30 mouse cellular contexts compared by ENCODE assay signal in genomic region chr7:57460354-57460753, GRCm38 (mm10). TPM values are rescaled to one million over a fixed set of nuclear protein-coding genes. Genes with fewer than 3 reads are reported as not detected.
DNase-seq lines count a peak whose midpoint lies in the region; ATAC-seq and TF ChIP-seq lines count a peak whose summit lies in the region.
"Had no signal": no experiment of that assay in that cellular context is flagged by ENCODE, and none has a peak within 500 bp of the region (broad histone marks: within the 10 kb centered on the region; RNA-seq: fewer than 3 reads in every experiment).

No protein-coding gene starts in this region.

- peak; percentile 9 for DNase-seq in embryo, embryonic 10.5 days (ENCODE audit: low spot score)
- DNase-seq in embryo, embryonic 10 days (ENCODE audit: low spot score): no peak
- no peak for DNase-seq in layer of hippocampus, adult 2 months (ENCODE audit: low spot score in 2 of 2)
- DNase-seq in layer of hippocampus, adult 11-12 months (ENCODE audit: low spot score): no peak
- DNase-seq in retina, embryonic 14.5 days (ENCODE audit: low spot score): peak; percentile 14
- no peak for DNase-seq in retina, postnatal 1 day
- DNase-seq in stomach, postnatal 0 days (ENCODE audit: low spot score): no peak
- DNase-seq in kidney, adult 2 months: no peak
- DNase-seq: adrenal gland, postnatal 36 days; cerebellum, adult 11-12 months; cerebellum, postnatal 10 days; gastrocnemius, postnatal 10 days; heart, adult 18-20 months; heart, postnatal 10 days; kidney, adult 9 months; kidney, postnatal 25 days; liver; liver, postnatal 0 days; lung, postnatal 14 days; thymus, adult 18-20 months; thymus, postnatal 36 days had no signal

- no peak overlapping the region for H3K27ac ChIP-seq in layer of hippocampus, adult 2 months
- H3K27ac ChIP-seq in stomach, postnatal 0 days (replicated peaks): no peak overlapping the region
- H3K27ac ChIP-seq in kidney, adult 2 months (ENCODE audit: insufficient read depth, low read depth, low read length): no peak overlapping the region
- H3K27ac ChIP-seq: embryonic facial prominence, embryonic 13.5 days; forebrain, embryonic 15.5 days; limb, embryonic 10.5 days; neural tube, embryonic 12.5 days had no signal

- no peaks in the 10 kb centered on the region for H3K36me3 ChIP-seq in stomach, postnatal 0 days (ENCODE audit: control insufficient read depth, insufficient read depth, low read length)
- no peaks in the 10 kb centered on the region for H3K36me3 ChIP-seq in kidney, adult 2 months (ENCODE audit: control insufficient read depth, insufficient read depth, low read length)
- H3K36me3 ChIP-seq: embryonic facial prominence, embryonic 13.5 days; forebrain, embryonic 15.5 days; G1E; heart, embryonic 12.5 days; limb, embryonic 10.5 days; neural tube, embryonic 12.5 days had no signal

- no peak overlapping the region for H3K4me3 ChIP-seq in layer of hippocampus, adult 2 months
- H3K4me3 ChIP-seq in stomach, postnatal 0 days (ENCODE audit: low read depth, low read length): no peak overlapping the region
- no peak overlapping the region for H3K4me3 ChIP-seq in kidney, adult 2 months (ENCODE audit: insufficient read depth, low read depth, low read length)
- H3K4me3 ChIP-seq: embryonic facial prominence, embryonic 13.5 days; erythroblast, embryonic 14.5 days; forebrain, embryonic 15.5 days; heart, embryonic 12.5 days; limb, embryonic 10.5 days; neural tube, embryonic 12.5 days had no signal

- no peaks in the 10 kb centered on the region for H3K4me1 ChIP-seq in stomach, postnatal 0 days (replicated peaks; ENCODE audit: control insufficient read depth, insufficient read depth)
- H3K4me1 ChIP-seq in kidney, adult 2 months (ENCODE audit: control insufficient read depth, insufficient read depth, low read length): no peaks in the 10 kb centered on the region
- H3K4me1 ChIP-seq: embryonic facial prominence, embryonic 13.5 days; forebrain, embryonic 15.5 days; heart, embryonic 12.5 days; limb, embryonic 10.5 days; neural tube, embryonic 12.5 days had no signal

- H3K9ac ChIP-seq in stomach, postnatal 0 days (ENCODE audit: low read length): no peak overlapping the region
- H3K9ac ChIP-seq: embryonic facial prominence, embryonic 13.5 days; forebrain, embryonic 15.5 days; heart, embryonic 12.5 days; liver, postnatal 0 days; neural tube, embryonic 12.5 days had no signal

- TF ChIP-seq EP300 in stomach, postnatal 0 days (optimal IDR thresholded peaks at IDR 0.05): no peak

- TF ChIP-seq POLR2A in kidney, adult 2 months (IDR thresholded peaks at IDR 0.05; ENCODE audit: low read depth, low read length): no peak

- WGBS in stomach, postnatal 0 days: 60% methylated on average over 5 of the region's 5 CpGs
- WGBS in kidney, adult 2 months: 60% methylated on average over 5 of the region's 5 CpGs

- H3K27me3 ChIP-seq in stomach, postnatal 0 days (ENCODE audit: control insufficient read depth, insufficient read depth, low read length): no peaks in the 10 kb centered on the region
- no peaks in the 10 kb centered on the region; the same call in 1 of the 2 replicates for H3K27me3 ChIP-seq in kidney, adult 2 months (replicated peaks; ENCODE audit: control insufficient read depth, insufficient read depth, low read length)
- H3K27me3 ChIP-seq: embryonic facial prominence, embryonic 13.5 days; forebrain, embryonic 15.5 days; heart, embryonic 12.5 days; neural tube, embryonic 12.5 days had no signal

- ATAC-seq in stomach, postnatal 0 days (ENCODE audit: low FRiP score, low TSS enrichment): no peak
- ATAC-seq: forebrain, embryonic 15.5 days; liver, postnatal 0 days had no signal

- no peak overlapping the region for H3K4me2 ChIP-seq in stomach, postnatal 0 days (replicated peaks; ENCODE audit: low read depth)
- H3K4me2 ChIP-seq: embryonic facial prominence, embryonic 13.5 days; forebrain, embryonic 15.5 days; heart, embryonic 12.5 days; midbrain, embryonic 11.5 days; neural tube, embryonic 12.5 days had no signal

- TF ChIP-seq CTCF in layer of hippocampus, adult 2 months (conservative IDR thresholded peaks at IDR 0.05): peak; percentile 67
- peak; percentile 40 for TF ChIP-seq CTCF in stomach, postnatal 0 days (IDR thresholded peaks at IDR 0.05; ENCODE audit: low read depth)
- no peak for TF ChIP-seq CTCF in kidney, adult 2 months (conservative IDR thresholded peaks at IDR 0.05; ENCODE audit: insufficient read depth, insufficient read length, low read depth, low read length)

- no peaks in the 10 kb centered on the region for H3K9me3 ChIP-seq in stomach, postnatal 0 days (ENCODE audit: control insufficient read depth, low read length)
- H3K9me3 ChIP-seq: embryonic facial prominence, embryonic 13.5 days; forebrain, embryonic 15.5 days; G1E; heart, embryonic 12.5 days; limb, embryonic 10.5 days; neural tube, embryonic 12.5 days had no signal

RNA-seq across cellular contexts. Expression of gene Gabrb3, which starts 40.9 kb away (rescaled TPM):
- 100 to 1,000 TPM; 276 to 305 TPM for total RNA-seq in layer of hippocampus, adult 2 months (2021)
- polyA plus RNA-seq in stomach, postnatal 0 days (2015; fragmentation: Nextera tagmentation; extraction: Ambion mirVana): 0.80 and 1.0 TPM in 2 replicates
- polyA plus RNA-seq in kidney, adult 2 months (2012; rRNA removed): 3.5 and 4.2 TPM in 2 replicates
- total RNA-seq: megakaryocyte progenitor cell, adult 5-6 weeks had no signal
- polyA plus RNA-seq: erythroblast, embryonic 14.5 days; G1E; liver, postnatal 0 days had no signal

RNA-seq across cellular contexts. Expression of gene Gabra5, which starts 49.5 kb away (rescaled TPM):
- 100 to 1,000 TPM; 172 to 194 TPM for total RNA-seq in layer of hippocampus, adult 2 months (2021)
- 0.06 and 0.07 TPM in 2 replicates for polyA plus RNA-seq in stomach, postnatal 0 days (2015; fragmentation: Nextera tagmentation; extraction: Ambion mirVana)
- polyA plus RNA-seq in kidney, adult 2 months (2012; rRNA removed): 0.05 TPM in 1 of 2 replicates, not detected in the other
- total RNA-seq: adrenal gland, postnatal 36 days; heart, adult 18-20 months; heart, postnatal 10 days; megakaryocyte progenitor cell, adult 5-6 weeks had no signal
- polyA plus RNA-seq: erythroblast, embryonic 14.5 days; G1E; liver, postnatal 0 days had no signal

Comparison
In these comparisons a context has a peak if more than half of its experiments do, and no peak if none do; other contexts are left out.
1. DNase-seq: peak in embryo, embryonic 10.5 days (single experiment) and retina, embryonic 14.5 days (single experiment); none in embryo, embryonic 10 days (single experiment), layer of hippocampus, adult 2 months (0 of 2), layer of hippocampus, adult 11-12 months (single experiment), retina, postnatal 1 day (single experiment), stomach, postnatal 0 days (single experiment) and kidney, adult 2 months (single experiment).